Mouse (Mus musculus) frontal cortex, postnatal 36 days (tissue): ENCODE data around the gene Cfap299.
A peak's percentile ranks its signal among the peaks of the same experiment; 100 is the strongest.
"Not testable (repeated sequence)": the region's sequence is repeated elsewhere in the genome, so short reads cannot be mapped to it uniquely, and the experiment has no call there.

ENCODE experiments used
- DNase-seq, 2 experiments: peaks; one replicate each; pipeline ENCODE4 v3.0.0; 2022; ENCODE audit warnings: low spot score in 2 of 2

Cfap299 gene

DNA sequence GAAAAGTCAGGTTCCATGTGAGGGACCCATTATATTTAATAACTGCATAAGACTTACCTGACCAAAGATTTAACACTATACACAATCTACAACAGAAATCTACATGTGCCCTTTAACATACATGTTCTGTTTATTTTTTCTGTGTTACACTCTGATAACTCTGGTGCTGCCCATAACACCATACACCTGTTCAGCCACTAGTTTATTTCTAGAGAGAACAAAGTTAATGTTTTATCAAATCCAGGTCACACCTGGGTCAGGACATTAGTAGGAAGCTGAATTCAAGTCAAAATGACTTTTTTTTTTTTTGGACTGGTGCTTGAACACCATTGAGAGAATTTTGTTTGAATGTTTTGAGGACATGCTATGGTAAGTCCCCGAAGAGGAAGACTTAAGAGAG is 194.7 kb downstream of the Cfap299 start:
- DNase-seq, result no peak

GRCm38 (mm10) chr5:98541333-98541732 is 212.2 kb downstream of the Cfap299 start:
- DNase-seq, result no peak

DNA sequence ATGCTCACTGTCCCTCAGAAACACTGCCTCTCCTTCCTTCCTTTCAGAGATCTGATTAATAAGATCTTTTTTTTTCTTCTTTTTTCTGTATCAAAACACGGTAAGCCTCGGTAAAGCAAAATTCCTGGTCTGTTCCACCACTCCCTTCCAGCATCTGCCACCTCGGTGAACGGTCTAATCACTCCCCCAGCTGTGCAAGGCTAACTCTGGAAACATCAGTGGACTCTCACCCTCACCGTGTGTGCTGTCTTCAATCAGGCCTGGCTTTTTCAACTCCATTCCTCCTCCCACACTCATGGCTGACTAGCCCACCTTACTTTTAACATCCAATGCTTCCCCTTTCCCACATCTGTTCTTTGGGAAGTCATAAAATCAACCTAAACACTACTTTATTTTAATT is 221.2 kb downstream of the Cfap299 start:
- DNase-seq, result no peak

DNA sequence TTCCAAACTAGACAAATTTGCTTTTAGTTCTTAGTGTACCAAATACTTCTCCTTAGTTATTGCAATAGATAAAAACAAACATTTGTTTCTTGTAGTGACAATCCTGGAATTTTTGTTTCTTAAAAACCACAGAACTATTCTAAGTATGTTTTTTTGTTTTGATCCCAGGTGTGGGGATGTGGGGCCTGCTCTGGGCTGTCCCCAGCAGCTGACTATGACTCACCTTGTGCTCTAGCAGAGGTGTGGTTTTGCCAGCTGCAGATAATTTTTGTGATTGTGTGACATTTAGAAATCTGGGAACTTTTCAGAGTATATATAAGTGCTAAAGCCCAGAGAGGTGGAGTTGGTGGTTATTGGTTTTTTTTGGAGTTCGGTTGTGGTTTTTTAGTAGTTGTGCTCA is 221.8 kb downstream of the Cfap299 start:
- no peak for DNase-seq

DNA sequence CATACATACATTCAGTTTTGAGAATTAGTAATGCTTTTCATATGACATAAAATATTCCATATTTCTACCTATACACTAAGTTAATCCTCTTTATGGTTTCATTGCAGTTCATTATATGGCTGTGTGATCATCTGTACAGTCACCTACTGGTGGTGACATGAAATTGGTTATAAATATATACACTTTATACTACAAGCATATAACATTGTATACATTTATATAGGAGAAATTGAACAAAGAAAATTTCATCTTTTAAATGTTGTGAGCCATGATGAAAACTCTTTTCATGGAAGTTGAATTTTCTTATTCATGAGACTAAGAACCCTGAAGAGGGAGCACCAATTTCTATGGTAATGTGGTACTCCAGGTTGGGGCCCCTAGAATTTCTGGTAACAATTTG is 223.3 kb downstream of the Cfap299 start, which contains the start of gene Gm11111:
Gene Gm11111 (plus strand): TSS at position 301 of the 400 bp plus-strand sequence.
- no peak for DNase-seq

DNA sequence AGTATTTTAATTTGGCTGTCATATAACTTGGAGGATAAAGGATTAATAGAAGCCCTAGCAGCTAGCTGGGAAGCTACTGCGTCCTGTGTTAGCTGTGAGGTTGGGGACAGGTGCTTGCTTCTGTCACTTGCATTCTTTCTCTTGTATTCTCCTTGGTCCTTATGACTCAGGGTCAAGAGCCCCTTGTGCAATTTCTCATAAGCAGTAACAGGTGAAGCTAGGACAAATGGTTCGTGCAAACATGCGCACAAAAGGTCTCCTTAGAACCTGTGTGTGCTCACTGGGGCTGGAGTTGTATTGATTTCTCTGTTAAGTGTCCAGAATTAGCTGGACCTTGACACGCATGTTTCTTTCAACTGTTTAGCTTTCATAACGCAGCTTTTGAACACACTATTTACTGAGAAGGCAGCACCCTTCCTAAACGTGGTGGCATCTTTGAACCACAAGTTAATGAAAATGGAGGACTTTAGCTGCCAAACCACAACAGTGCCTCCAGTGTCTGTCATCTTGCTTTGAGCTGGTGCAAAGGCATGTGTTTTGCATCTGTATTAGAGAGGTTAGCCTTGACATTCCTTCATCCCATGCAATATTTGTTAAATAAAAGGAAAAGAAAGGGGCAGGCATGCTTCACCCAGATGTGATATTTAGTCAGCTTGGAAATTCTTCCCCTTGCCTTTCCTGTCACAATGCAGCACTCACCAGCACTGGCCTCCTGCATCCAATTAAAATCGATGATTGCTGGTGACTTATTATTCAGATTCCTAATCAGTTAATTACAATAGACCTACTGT is 223.9 kb downstream of the Cfap299 start:
- no peak for DNase-seq

- DNase-seq, result no peak
Measured at GRCm38 (mm10) chr5:98561301-98561700, 232.2 kb downstream of the Cfap299 start.

GRCm38 (mm10) chr5:98562806-98563205 is 233.7 kb downstream of the Cfap299 start:
- DNase-seq, result no peak

DNA sequence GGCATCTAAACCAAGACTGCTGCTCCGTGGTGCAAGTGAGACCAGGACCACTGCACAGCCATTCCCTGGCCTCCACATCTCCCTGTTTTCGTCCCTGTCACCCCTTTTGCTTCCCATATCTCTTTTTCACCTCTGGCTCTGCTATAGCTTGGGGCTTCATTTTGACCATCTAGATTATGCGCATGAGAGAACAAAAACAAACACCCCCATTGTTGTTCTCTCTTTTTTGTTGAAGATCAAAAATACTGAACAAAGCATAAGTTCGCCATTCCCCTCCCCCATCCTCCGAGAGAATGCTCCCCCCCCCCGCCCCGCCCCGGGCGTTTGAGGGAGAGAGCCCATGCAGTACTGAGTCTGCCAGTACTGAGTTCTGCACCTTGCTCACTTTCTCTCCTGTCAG is 234.7 kb downstream of the Cfap299 start:
- no peak for DNase-seq

DNA sequence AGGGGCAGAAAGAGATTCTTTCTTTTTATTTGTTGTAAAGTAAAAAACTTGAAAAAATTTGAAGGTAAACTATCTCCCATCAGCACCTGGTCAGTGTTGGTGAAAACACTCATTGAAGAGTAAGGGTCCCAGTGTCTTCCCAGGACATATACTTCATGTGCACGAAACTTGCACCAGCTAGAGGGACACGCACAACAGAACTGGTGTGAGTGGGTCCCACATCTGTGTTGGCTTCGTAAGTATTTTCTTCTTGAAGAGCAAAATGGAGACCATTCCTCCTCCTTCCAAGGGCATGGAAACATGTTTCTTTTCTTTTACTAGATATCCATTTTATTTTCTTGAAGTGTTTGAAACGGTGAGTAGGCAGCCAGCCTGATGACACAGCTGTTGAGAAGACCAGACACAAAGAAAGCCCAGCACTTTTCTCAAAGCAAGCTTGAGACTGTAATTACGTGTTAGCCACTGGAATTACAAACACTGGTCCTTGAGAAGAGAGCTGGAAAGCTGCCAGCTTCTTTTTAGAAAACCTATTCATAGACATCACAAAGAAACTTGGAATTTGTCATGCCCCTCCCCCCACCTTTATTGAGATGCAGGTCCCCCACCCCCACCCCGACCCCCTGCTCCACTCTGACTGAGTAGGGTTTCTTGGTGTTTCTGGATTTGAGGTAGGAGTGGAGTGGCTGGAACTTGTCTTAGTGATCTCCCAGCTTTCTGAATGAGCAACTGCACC is 237.5 kb downstream of the Cfap299 start:
- DNase-seq, result no peak

DNA sequence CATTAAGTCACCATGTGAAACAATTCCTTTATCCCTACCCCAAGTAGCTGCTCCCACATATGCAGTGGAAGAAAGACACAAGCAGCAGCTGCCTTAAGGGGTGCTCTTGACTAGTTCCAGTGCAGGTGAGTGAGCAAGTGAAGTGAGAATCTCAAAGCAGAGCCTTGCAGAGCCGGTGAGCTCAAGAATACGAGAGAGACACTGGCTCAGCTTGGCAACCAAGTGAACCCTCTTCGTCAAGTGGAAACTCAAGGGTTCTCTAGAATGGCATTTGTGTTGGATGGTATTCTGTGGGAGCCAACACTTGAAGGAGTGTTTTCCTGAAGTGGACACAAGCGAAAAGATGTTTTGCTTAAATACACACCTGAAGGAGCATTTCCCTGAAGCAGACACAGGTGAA is 239.4 kb downstream of the Cfap299 start:
- DNase-seq, result no peak

GRCm38 (mm10) chr5:98569029-98569513 is 240.0 kb downstream of the Cfap299 start:
- no peak for DNase-seq

DNA sequence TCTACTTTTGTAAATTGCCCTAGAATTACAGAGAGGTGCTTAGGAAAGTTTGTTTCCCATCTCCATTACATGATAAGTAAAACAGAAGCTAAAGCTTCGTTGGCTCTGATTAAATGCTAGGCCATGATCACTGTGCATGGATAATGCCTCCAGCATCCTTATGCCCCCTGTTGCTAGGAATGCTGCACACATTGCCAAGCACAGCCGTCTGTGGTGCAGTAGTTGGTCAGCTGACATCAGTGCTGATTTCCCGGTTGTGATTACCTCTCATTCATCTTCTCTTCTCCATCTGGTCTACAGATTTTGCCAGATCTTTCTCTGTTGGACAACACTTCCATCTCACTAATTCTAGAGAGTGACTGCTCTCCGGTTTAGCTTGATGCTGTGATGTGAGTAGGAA is 243.3 kb downstream of the Cfap299 start:
- DNase-seq, result no peak

GRCm38 (mm10) chr5:98574711-98575470 is 245.8 kb downstream of the Cfap299 start:
- DNase-seq, result no peak

DNA sequence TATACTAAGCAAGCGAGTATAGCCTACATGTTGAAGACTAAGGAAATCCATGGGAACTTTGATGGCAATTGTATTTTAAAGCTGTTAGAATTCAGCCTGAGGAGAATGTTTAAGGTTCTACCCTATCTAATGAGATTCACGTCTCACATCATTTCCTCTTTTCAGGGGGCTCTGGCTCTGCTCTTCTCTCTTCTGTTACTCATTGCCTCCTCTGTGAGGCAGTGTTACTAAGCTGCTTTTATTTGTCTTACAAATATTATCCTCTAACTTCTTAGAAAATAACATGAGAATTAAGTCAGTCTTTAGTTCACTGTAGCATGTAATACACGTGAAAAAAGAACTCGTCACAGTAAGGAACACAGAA is 246.3 kb downstream of the Cfap299 start:
- no peak for DNase-seq

DNA sequence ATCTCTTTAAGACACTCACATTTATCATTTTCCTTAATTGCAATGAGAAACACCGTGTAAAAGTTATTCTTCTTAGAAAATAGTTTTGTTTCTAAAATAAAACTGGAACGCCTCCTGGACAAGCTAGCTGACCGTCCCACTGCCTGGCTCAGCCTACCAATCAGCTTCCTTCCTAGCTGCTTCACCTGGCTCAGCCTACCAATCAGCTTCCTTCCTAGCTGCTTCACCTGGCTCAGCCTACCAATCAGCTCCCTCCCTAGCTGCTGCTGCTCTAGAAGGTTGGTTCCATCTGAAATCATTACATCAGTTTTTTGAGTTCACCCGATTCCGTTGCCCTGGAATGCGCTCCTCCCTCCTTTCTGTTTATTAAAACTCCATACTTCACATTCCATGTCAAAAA is 247.4 kb downstream of the Cfap299 start:
- DNase-seq, result not testable (repeated sequence)

GRCm38 (mm10) chr5:98578398-98578797 is 249.3 kb downstream of the Cfap299 start:
- DNase-seq, result no peak

GRCm38 (mm10) chr5:98580811-98581210 is 251.7 kb downstream of the Cfap299 start:
- no peak for DNase-seq

DNA sequence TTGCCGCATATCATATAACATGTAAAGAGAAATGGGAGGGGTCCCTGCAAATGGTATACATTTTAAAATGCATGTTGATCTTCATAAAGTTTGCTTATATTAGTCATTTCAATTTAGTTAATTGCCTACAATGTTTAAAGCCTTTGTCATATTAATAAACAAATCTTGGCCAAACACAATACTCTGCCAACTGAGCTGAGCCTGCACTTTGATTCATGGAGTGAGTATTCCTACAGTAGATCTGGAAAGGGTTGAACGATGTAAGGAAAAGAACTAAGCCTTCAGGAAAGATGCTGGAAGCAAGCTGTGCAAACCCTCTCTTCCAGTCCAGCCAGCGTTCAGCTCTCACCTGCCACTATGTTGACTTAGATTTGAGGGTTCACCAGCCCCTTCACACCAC is 252.9 kb downstream of the Cfap299 start:
- DNase-seq, result no peak

DNA sequence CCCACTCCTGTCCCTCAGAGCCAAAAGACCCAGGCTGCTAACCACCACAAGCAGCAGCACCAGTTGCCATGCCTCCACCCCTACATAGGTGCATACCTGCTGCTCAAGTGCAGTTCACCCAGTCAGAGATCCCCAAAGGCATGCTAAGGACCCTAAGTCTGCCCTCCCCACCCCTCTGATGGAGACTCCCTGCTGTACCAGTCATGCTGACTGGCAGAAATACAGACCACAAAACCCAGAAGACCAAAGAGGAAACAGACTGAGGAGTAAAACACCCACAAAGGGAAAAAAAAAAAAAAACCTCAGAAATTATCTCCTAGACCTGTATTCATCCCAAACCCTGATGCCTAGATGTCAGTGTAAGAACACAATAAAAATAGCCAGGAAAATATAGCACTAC is 256.8 kb downstream of the Cfap299 start:
- DNase-seq, result no peak

GRCm38 (mm10) chr5:98613511-98613910 is 284.4 kb downstream of the Cfap299 start:
- DNase-seq, result peak in 1 of 2 experiments; percentile 18

DNA sequence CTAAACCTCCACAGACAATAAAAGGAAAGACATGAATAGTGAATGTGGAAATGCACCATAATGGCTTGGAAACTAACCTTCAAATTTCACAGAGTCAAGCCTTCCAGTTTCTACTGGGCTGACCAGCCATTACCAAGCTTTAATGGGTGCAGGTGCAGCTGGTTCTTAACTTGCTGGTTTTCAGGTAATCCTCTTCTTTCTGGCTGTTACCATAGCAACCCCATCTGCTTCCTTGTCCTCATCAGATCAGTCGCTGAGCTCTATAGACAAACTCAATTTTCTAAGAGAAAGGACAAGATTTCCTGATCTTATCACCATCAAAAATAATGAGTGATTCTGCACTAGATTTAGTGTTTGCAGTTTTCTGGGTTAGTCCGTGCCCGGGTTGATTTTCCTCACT is 287.8 kb downstream of the Cfap299 start:
- DNase-seq, result no peak
